Comparison of ENCODE assay signal across 11 mouse cellular contexts in genomic region chr8:57611419-57611977, GRCm38 (mm10). TPM values are rescaled to one million over a fixed set of nuclear protein-coding genes. Genes with fewer than 3 reads are reported as not detected.
DNase-seq lines count a peak whose midpoint lies in the region; ATAC-seq lines count a peak whose summit lies in the region.
"Had no signal": no experiment of that assay in that cellular context is flagged by ENCODE, and none has a peak within 500 bp of the region (broad histone marks: within the 10 kb centered on the region; RNA-seq: fewer than 3 reads in every experiment).

No protein-coding gene starts in this region.

- DNase-seq in adrenal gland, adult (ENCODE audit: inconsistent age in 2 of 2, low spot score in 1 of 2) = peak; percentile 71 to 86
- DNase-seq in adrenal gland, postnatal 4 days (ENCODE audit: low spot score in 2 of 2) = no peak
- DNase-seq in embryo, embryonic 9.5 days (ENCODE audit: extremely low spot score) = peak; percentile 15
- DNase-seq in urinary bladder, adult 18-20 months (ENCODE audit: low spot score in 2 of 2) = no peak
- no peak for DNase-seq in cerebellum, adult 9-10 months
- DNase-seq: thymus, postnatal 36 days had no signal

- peaks cover 10% of the 10 kb centered on the region; the same call in 1 of the 2 replicates for H3K4me1 ChIP-seq in hindbrain, embryonic 12.5 days
- H3K4me1 ChIP-seq in hindbrain, embryonic 16.5 days (ENCODE audit: control insufficient read depth, insufficient read depth, low read depth, low read length) = peaks cover 4% of the 10 kb centered on the region; the same call in 1 of the 2 replicates
- peaks cover 40% of the 10 kb centered on the region for H3K4me1 ChIP-seq in limb, embryonic 13.5 days

- no peak overlapping the region for H3K4me3 ChIP-seq in hindbrain, embryonic 12.5 days
- no peak overlapping the region for H3K4me3 ChIP-seq in hindbrain, embryonic 16.5 days (ENCODE audit: low read length)
- no peak overlapping the region for H3K4me3 ChIP-seq in limb, embryonic 13.5 days
- H3K4me3 ChIP-seq: hindbrain, embryonic 13.5 days; megakaryocyte, embryonic 14.5 days had no signal

- no peaks in the 10 kb centered on the region for H3K27me3 ChIP-seq in hindbrain, embryonic 12.5 days
- no peaks in the 10 kb centered on the region for H3K27me3 ChIP-seq in hindbrain, embryonic 16.5 days (replicated peaks; ENCODE audit: control insufficient read depth, insufficient read depth, low read length)
- no peaks in the 10 kb centered on the region for H3K27me3 ChIP-seq in limb, embryonic 13.5 days
- H3K27me3 ChIP-seq: hindbrain, embryonic 13.5 days; megakaryocyte, embryonic 14.5 days had no signal

- 0 out of 2 replicates have a peak overlapping the region, but pooled peaks have one; percentile 18 for H3K27ac ChIP-seq in hindbrain, embryonic 12.5 days
- H3K27ac ChIP-seq in hindbrain, embryonic 16.5 days (ENCODE audit: low read depth, low read length) = no peak overlapping the region
- no peak overlapping the region for H3K27ac ChIP-seq in limb, embryonic 13.5 days
- H3K27ac ChIP-seq: hindbrain, embryonic 13.5 days had no signal

- WGBS in hindbrain, embryonic 12.5 days = 53% methylated on average over 7 of the region's 7 CpGs
- 61% methylated on average over 7 of the region's 7 CpGs for WGBS in hindbrain, embryonic 16.5 days
- WGBS in limb, embryonic 13.5 days = 31% methylated on average over 7 of the region's 7 CpGs

- H3K9ac ChIP-seq in hindbrain, embryonic 12.5 days = no peak overlapping the region
- no peak overlapping the region for H3K9ac ChIP-seq in hindbrain, embryonic 16.5 days (ENCODE audit: low read depth, low read length)
- H3K9ac ChIP-seq in limb, embryonic 13.5 days = no peak overlapping the region
- H3K9ac ChIP-seq: hindbrain, embryonic 13.5 days had no signal

- H3K36me3 ChIP-seq in hindbrain, embryonic 12.5 days = no peaks in the 10 kb centered on the region
- no peaks in the 10 kb centered on the region for H3K36me3 ChIP-seq in hindbrain, embryonic 16.5 days (ENCODE audit: control insufficient read depth, insufficient read depth, low read length)
- H3K36me3 ChIP-seq in limb, embryonic 13.5 days = no peaks in the 10 kb centered on the region
- H3K36me3 ChIP-seq: hindbrain, embryonic 13.5 days had no signal

- no peaks in the 10 kb centered on the region for H3K9me3 ChIP-seq in hindbrain, embryonic 12.5 days (replicated peaks)
- no peaks in the 10 kb centered on the region for H3K9me3 ChIP-seq in hindbrain, embryonic 16.5 days (ENCODE audit: control insufficient read depth, low read length)
- no peaks in the 10 kb centered on the region for H3K9me3 ChIP-seq in limb, embryonic 13.5 days
- H3K9me3 ChIP-seq: hindbrain, embryonic 13.5 days; megakaryocyte, embryonic 14.5 days had no signal

- no peak overlapping the region for H3K4me2 ChIP-seq in hindbrain, embryonic 12.5 days (replicated peaks)
- H3K4me2 ChIP-seq in hindbrain, embryonic 16.5 days (ENCODE audit: low read length) = no peak overlapping the region
- H3K4me2 ChIP-seq in limb, embryonic 13.5 days (replicated peaks) = no peak overlapping the region
- H3K4me2 ChIP-seq: hindbrain, embryonic 13.5 days had no signal

- ATAC-seq in hindbrain, embryonic 12.5 days (ENCODE audit: low FRiP score) = no peak
- ATAC-seq in hindbrain, embryonic 16.5 days = no peak
- ATAC-seq in limb, embryonic 13.5 days (ENCODE audit: low FRiP score, low read depth) = 0 out of 2 replicates have a peak, but pooled peaks have one; percentile 2

RNA-seq across cellular contexts. Expression of gene Galnt7, which starts 41.3 kb away (rescaled TPM):
- total RNA-seq in adrenal gland, postnatal 4 days (2021) = 10 to 100 TPM; 20.9 to 23.7 TPM
- polyA plus RNA-seq in hindbrain, embryonic 12.5 days (2016; fragmentation: Nextera tagmentation; extraction: Ambion mirVana) = 17.0 and 17.8 TPM in 2 replicates
- polyA plus RNA-seq in hindbrain, embryonic 16.5 days (2015; fragmentation: Nextera tagmentation; extraction: Ambion mirVana) = 11.1 and 13.4 TPM in 2 replicates
- polyA plus RNA-seq in limb, embryonic 13.5 days (2015; fragmentation: Nextera tagmentation; extraction: Ambion mirVana) = 12.5 and 13.1 TPM in 2 replicates

Comparison
In these comparisons a context has a peak if more than half of its experiments do, and no peak if none do; other contexts are left out.
1. DNase-seq: peak in adrenal gland, adult (2 of 2) and embryo, embryonic 9.5 days (single experiment); none in adrenal gland, postnatal 4 days (0 of 2), urinary bladder, adult 18-20 months (0 of 2) and cerebellum, adult 9-10 months (single experiment).